Mouse (Mus musculus): ENCODE data around the gene Gng12. TPM values are rescaled to one million over a fixed set of nuclear protein-coding genes. Genes with fewer than 3 reads are reported as not detected.
"Not testable (repeated sequence)": the region's sequence is repeated elsewhere in the genome, so short reads cannot be mapped to it uniquely, and the experiment has no call there.

The Gng12 gene
- polyA plus RNA-seq, 1 experiment from 2014 or later = 36.1 TPM

GRCm38 (mm10) chr6:67009888-67010287 lies 113.7 kb downstream of the Gng12 start:
- Histone ChIP-seq H3K27me3 (no peaks in the 10 kb centered on the region), H3K9me3 (no peaks in the 10 kb centered on the region), H3K4me1 (replicated peaks) (peaks cover 6% of the 10 kb centered on the region; the same call in 1 of the 2 replicates), H3K4me3 (no peak overlapping the region), H3K36me3 (no peaks in the 10 kb centered on the region), H3K27ac (no peak overlapping the region), H3K4me2 (no peak overlapping the region), H3K9ac (no peak overlapping the region)
- ATAC-seq (ENCODE audit: low FRiP score) = no peak
- WGBS = 88% methylated on average over 3 of the region's 3 CpGs

- Histone ChIP-seq H3K27me3 (no peaks in the 10 kb centered on the region), H3K9me3 (no peaks in the 10 kb centered on the region), H3K4me2 (no peak overlapping the region), H3K4me1 (replicated peaks) (peaks cover 6% of the 10 kb centered on the region; the same call in 1 of the 2 replicates), H3K27ac (peak overlapping the region; percentile 41), H3K9ac (no peak overlapping the region), H3K4me3 (no peak overlapping the region), H3K36me3 (no peaks in the 10 kb centered on the region)
- WGBS = 52% methylated on average over 7 of the region's 7 CpGs
- peak; percentile 76 for ATAC-seq (ENCODE audit: low FRiP score)
These were observed 114.4 kb downstream of the Gng12 start for GRCm38 (mm10) chr6:67010370-67011216.

- no peak for ATAC-seq (ENCODE audit: low FRiP score)
- Histone ChIP-seq H3K9me3 (no peaks in the 10 kb centered on the region), H3K4me1 (replicated peaks) (peaks cover 6% of the 10 kb centered on the region; the same call in 1 of the 2 replicates), H3K9ac (no peak overlapping the region), H3K27me3 (no peaks in the 10 kb centered on the region), H3K27ac (no peak overlapping the region), H3K36me3 (no peaks in the 10 kb centered on the region), H3K4me3 (no peak overlapping the region), H3K4me2 (no peak overlapping the region)
These were observed 115.0 kb downstream of the Gng12 start for GRCm38 (mm10) chr6:67011217-67011518.

GRCm38 (mm10) chr6:67013293-67013948 lies 117.2 kb downstream of the Gng12 start:
- WGBS = 85% methylated on average over 6 of the region's 6 CpGs
- no peaks in the 10 kb centered on the region for H3K36me3 ChIP-seq
- no peak overlapping the region for H3K4me3 ChIP-seq
- no peak overlapping the region for H3K9ac ChIP-seq
- ATAC-seq (ENCODE audit: low FRiP score) = no peak
- no peak overlapping the region for H3K4me2 ChIP-seq
- no peaks in the 10 kb centered on the region for H3K9me3 ChIP-seq
- no peak overlapping the region for H3K27ac ChIP-seq
- peaks cover 6% of the 10 kb centered on the region; the same call in 1 of the 2 replicates for H3K4me1 ChIP-seq (replicated peaks)
- H3K27me3 ChIP-seq = no peaks in the 10 kb centered on the region

- no peak for ATAC-seq (ENCODE audit: low FRiP score)
- Histone ChIP-seq H3K27me3 (no peaks in the 10 kb centered on the region), H3K4me3 (no peak overlapping the region), H3K9ac (no peak overlapping the region), H3K36me3 (no peaks in the 10 kb centered on the region), H3K4me2 (no peak overlapping the region), H3K27ac (no peak overlapping the region), H3K4me1 (replicated peaks) (peaks cover 6% of the 10 kb centered on the region; the same call in 1 of the 2 replicates), H3K9me3 (no peaks in the 10 kb centered on the region)
- WGBS = 93% methylated on average over 9 of the region's 9 CpGs
These were observed 117.9 kb downstream of the Gng12 start for GRCm38 (mm10) chr6:67013949-67014678.

GRCm38 (mm10) chr6:67014679-67015075 lies 118.5 kb downstream of the Gng12 start:
- no peak for ATAC-seq (ENCODE audit: low FRiP score)
- Histone ChIP-seq H3K27ac (no peak overlapping the region), H3K9ac (no peak overlapping the region), H3K27me3 (no peaks in the 10 kb centered on the region), H3K4me2 (no peak overlapping the region), H3K36me3 (no peaks in the 10 kb centered on the region), H3K9me3 (no peaks in the 10 kb centered on the region), H3K4me1 (replicated peaks) (peaks cover 6% of the 10 kb centered on the region; the same call in 1 of the 2 replicates), H3K4me3 (no peak overlapping the region)
- 100% methylated on average over 1 of the region's 1 CpGs for WGBS

- Histone ChIP-seq H3K4me3 (no peak overlapping the region), H3K9ac (no peak overlapping the region), H3K36me3 (no peaks in the 10 kb centered on the region), H3K27ac (no peak overlapping the region), H3K27me3 (no peaks in the 10 kb centered on the region), H3K4me2 (no peak overlapping the region), H3K9me3 (no peaks in the 10 kb centered on the region), H3K4me1 (replicated peaks) (no peaks in the 10 kb centered on the region)
- ATAC-seq (ENCODE audit: low FRiP score) = no peak
- 84% methylated on average over 8 of the region's 8 CpGs for WGBS
These were observed 119.7 kb downstream of the Gng12 start for GRCm38 (mm10) chr6:67015739-67016519.

GRCm38 (mm10) chr6:67016520-67017111 lies 120.4 kb downstream of the Gng12 start:
- Histone ChIP-seq H3K4me1 (replicated peaks) (no peaks in the 10 kb centered on the region), H3K9me3 (no peaks in the 10 kb centered on the region), H3K27ac (no peak overlapping the region), H3K4me2 (no peak overlapping the region), H3K4me3 (no peak overlapping the region), H3K9ac (no peak overlapping the region), H3K27me3 (no peaks in the 10 kb centered on the region), H3K36me3 (no peaks in the 10 kb centered on the region)
- no peak for ATAC-seq (ENCODE audit: low FRiP score)
- 69% methylated on average over 7 of the region's 7 CpGs for WGBS

- 72% methylated on average over 4 of the region's 4 CpGs for WGBS
- no peak overlapping the region for H3K4me3 ChIP-seq
- no peak overlapping the region for H3K27ac ChIP-seq
- no peak overlapping the region for H3K9ac ChIP-seq
- H3K27me3 ChIP-seq = no peaks in the 10 kb centered on the region
- ATAC-seq (ENCODE audit: low FRiP score) = no peak
- no peaks in the 10 kb centered on the region for H3K4me1 ChIP-seq (replicated peaks)
- H3K9me3 ChIP-seq = no peaks in the 10 kb centered on the region
- no peak overlapping the region for H3K4me2 ChIP-seq
- H3K36me3 ChIP-seq = no peaks in the 10 kb centered on the region
These were observed 122.2 kb downstream of the Gng12 start for GRCm38 (mm10) chr6:67018365-67018764.

GRCm38 (mm10) chr6:67019001-67019400 lies 122.8 kb downstream of the Gng12 start:
- 86% methylated on average over 7 of the region's 7 CpGs for WGBS

GRCm38 (mm10) chr6:67021308-67021707 lies 125.1 kb downstream of the Gng12 start:
- Histone ChIP-seq H3K9me3 (no peaks in the 10 kb centered on the region), H3K4me1 (replicated peaks) (no peaks in the 10 kb centered on the region), H3K27ac (no peak overlapping the region), H3K4me3 (no peak overlapping the region), H3K27me3 (no peaks in the 10 kb centered on the region), H3K36me3 (no peaks in the 10 kb centered on the region), H3K9ac (no peak overlapping the region), H3K4me2 (no peak overlapping the region)
- WGBS = 90% methylated on average over 5 of the region's 5 CpGs
- no peak for ATAC-seq (ENCODE audit: low FRiP score)

More at GRCm38 (mm10) chr6:67019001-67019400, 122.8 kb downstream of the Gng12 start:
- not testable (repeated sequence) for H3K36me3 ChIP-seq; H3K4me3 ChIP-seq; H3K4me1 ChIP-seq (replicated peaks); H3K27ac ChIP-seq; H3K4me2 ChIP-seq; ATAC-seq (ENCODE audit: low FRiP score); H3K9ac ChIP-seq; H3K27me3 ChIP-seq; H3K9me3 ChIP-seq
